Mouse (Mus musculus) CD8-positive naive resting alpha-beta T cell, adult 2 months (primary cell): ENCODE results near the gene Akr1a1.

Source experiments
- DNase-seq, 2 experiments: peaks; one replicate each; pipeline ENCODE4 v3.0.0; 2022; ENCODE audit warnings: low read depth in 2 of 2, low spot score in 2 of 2

Gene Akr1a1

DNA sequence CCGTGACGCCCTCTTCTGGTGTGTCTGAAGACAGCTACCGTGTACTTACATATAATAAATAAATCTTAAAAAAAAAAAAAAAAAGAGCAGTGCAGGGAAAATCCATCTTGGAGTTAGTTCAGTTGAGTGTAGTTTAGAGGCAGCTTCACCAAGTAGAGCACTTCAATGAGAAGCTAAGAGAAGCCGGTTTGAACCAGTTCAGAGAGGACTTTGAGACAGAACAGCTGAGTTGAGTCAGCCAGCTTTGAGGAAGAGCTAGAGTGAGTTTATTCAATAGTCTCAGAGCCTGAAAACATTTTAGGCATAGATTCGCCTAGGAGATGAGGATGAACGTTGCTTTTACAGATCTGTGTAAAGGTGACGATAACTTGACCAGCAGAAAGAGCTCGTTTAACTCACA is 55.7 kb downstream of the Akr1a1 start:
- no peak for DNase-seq
